Mouse (Mus musculus) erythroblast, embryonic 14.5 days (primary cell): Measurements from ENCODE around the gene Tgfbrap1.

Source experiments
- GATA1 ChIP-seq: IDR thresholded peaks from 2 replicates; pipeline ENCODE4 v1.6.1; 2012; ENCODE audit warnings: low read length, inconsistent platforms, mixed read lengths
- TAL1 ChIP-seq: IDR thresholded peaks from 3 replicates; pipeline ENCODE4 v1.6.1; 2012; ENCODE audit warnings: low read length, inconsistent platforms, mixed read lengths

GRCm38 (mm10) chr1:43122616-43123015, 24.2 kb upstream of the Tgfbrap1 start:
- no peak for TF ChIP-seq GATA1
- no peak for TF ChIP-seq TAL1
